Comparison of ENCODE assay signal across 8 mouse cellular contexts in genomic region chr16:90629121-90629930, GRCm38 (mm10).
A peak's percentile ranks its signal among the peaks of the same experiment; 100 is the strongest.
DNase-seq lines count a peak whose midpoint lies in the region; ATAC-seq and TF ChIP-seq lines count a peak whose summit lies in the region.

No protein-coding gene starts in this region.

- no peak for TF ChIP-seq CTCF in brain, embryonic 14.5 days (IDR thresholded peaks at IDR 0.05; ENCODE audit: borderline replicate concordance, extremely low read depth, insufficient read depth, insufficient read length)
- TF ChIP-seq CTCF in midbrain, postnatal 0 days (IDR thresholded peaks at IDR 0.05) = no peak

- DNase-seq in brain, embryonic 14.5 days (ENCODE audit: low read depth) = peak; percentile 60
- DNase-seq in embryonic facial prominence, embryonic 11.5 days (ENCODE audit: low spot score) = peak; percentile 87
- DNase-seq in midbrain, postnatal 0 days (ENCODE audit: low spot score) = peak; percentile 28
- no peak for DNase-seq in thymus, postnatal 10 days (ENCODE audit: low spot score in 2 of 2)
- DNase-seq in T-cell, adult 2 months (ENCODE audit: low spot score) = no peak
- no peak for DNase-seq in layer of hippocampus, postnatal 14 days (ENCODE audit: low spot score in 2 of 2)

- ATAC-seq in embryonic facial prominence, embryonic 11.5 days (replicated peaks; ENCODE audit: insufficient number of reproducible peaks, low FRiP score, low TSS enrichment, low read depth) = peak; percentile 88
- peak; percentile 60 for ATAC-seq in heart, embryonic 11.5 days (replicated peaks; ENCODE audit: insufficient number of reproducible peaks, low FRiP score, low TSS enrichment)
- ATAC-seq in kidney, embryonic 15.5 days (replicated peaks; ENCODE audit: low FRiP score) = peak; percentile 80
- ATAC-seq in midbrain, postnatal 0 days (ENCODE audit: low FRiP score) = 0 out of 2 replicates have a peak, but pooled peaks have one; percentile 38

- H3K27ac ChIP-seq in embryonic facial prominence, embryonic 11.5 days (replicated peaks; ENCODE audit: low read depth, low read length) = peak overlapping the region; percentile 94
- H3K27ac ChIP-seq in heart, embryonic 11.5 days (ENCODE audit: low read depth, low read length) = peak overlapping the region; percentile 93
- H3K27ac ChIP-seq in kidney, embryonic 15.5 days = peak overlapping the region; percentile 92
- H3K27ac ChIP-seq in midbrain, postnatal 0 days (ENCODE audit: low read depth, low read length) = peak overlapping the region; percentile 32; the same call in 1 of the 2 replicates

- peak overlapping the region; percentile 19; the same call in 1 of the 2 replicates for H3K4me2 ChIP-seq in embryonic facial prominence, embryonic 11.5 days (ENCODE audit: low read depth, low read length)
- peak overlapping the region; percentile 49 for H3K4me2 ChIP-seq in heart, embryonic 11.5 days
- peak overlapping the region; percentile 32 for H3K4me2 ChIP-seq in kidney, embryonic 15.5 days
- 0 out of 2 replicates have a peak overlapping the region, but pooled peaks have one; percentile 2 for H3K4me2 ChIP-seq in midbrain, postnatal 0 days (ENCODE audit: low read depth, low read length, poor library complexity, severe bottlenecking)

- no peaks in the 10 kb centered on the region for H3K27me3 ChIP-seq in embryonic facial prominence, embryonic 11.5 days (ENCODE audit: control insufficient read depth, insufficient read depth, low read length)
- no peaks in the 10 kb centered on the region for H3K27me3 ChIP-seq in heart, embryonic 11.5 days (ENCODE audit: control insufficient read depth, insufficient read depth, low read length)
- no peaks in the 10 kb centered on the region for H3K27me3 ChIP-seq in kidney, embryonic 15.5 days
- no peaks in the 10 kb centered on the region for H3K27me3 ChIP-seq in midbrain, postnatal 0 days (ENCODE audit: insufficient read depth, low read length)

- WGBS in embryonic facial prominence, embryonic 11.5 days = 15% methylated on average over 19 of the region's 19 CpGs
- whole genome bisulfite sequencing in heart, embryonic 11.5 days (ENCODE audit: insufficient replicate concordance) = 24% methylated on average over 19 of the region's 19 CpGs
- WGBS in kidney, embryonic 15.5 days = 29% methylated on average over 19 of the region's 19 CpGs
- WGBS in midbrain, postnatal 0 days = 38% methylated on average over 19 of the region's 19 CpGs

- H3K4me3 ChIP-seq in embryonic facial prominence, embryonic 11.5 days (ENCODE audit: low read depth, low read length) = no peak overlapping the region
- no peak overlapping the region for H3K4me3 ChIP-seq in heart, embryonic 11.5 days (ENCODE audit: low read depth, low read length)
- H3K4me3 ChIP-seq in kidney, embryonic 15.5 days (replicated peaks) = no peak overlapping the region
- H3K4me3 ChIP-seq in midbrain, postnatal 0 days (ENCODE audit: low read depth, low read length) = no peak overlapping the region

- no peak for TF ChIP-seq POLR2A in brain, embryonic 14.5 days (IDR thresholded peaks at IDR 0.05; ENCODE audit: borderline replicate concordance, extremely low read depth, insufficient read depth, insufficient read length, poor library complexity, severe bottlenecking)

- H3K4me1 ChIP-seq in embryonic facial prominence, embryonic 11.5 days (ENCODE audit: control insufficient read depth, insufficient read depth, low read length) = peaks cover 6% of the 10 kb centered on the region
- H3K4me1 ChIP-seq in heart, embryonic 11.5 days (ENCODE audit: control insufficient read depth, insufficient read depth, low read length) = peaks cover 32% of the 10 kb centered on the region
- H3K4me1 ChIP-seq in kidney, embryonic 15.5 days = peaks cover 45% of the 10 kb centered on the region
- no peaks in the 10 kb centered on the region for H3K4me1 ChIP-seq in midbrain, postnatal 0 days (ENCODE audit: insufficient read depth, low read length)

- no peaks in the 10 kb centered on the region for H3K9me3 ChIP-seq in embryonic facial prominence, embryonic 11.5 days (replicated peaks; ENCODE audit: control insufficient read depth, low read length)
- H3K9me3 ChIP-seq in heart, embryonic 11.5 days (replicated peaks; ENCODE audit: control insufficient read depth, low read length) = no peaks in the 10 kb centered on the region
- H3K9me3 ChIP-seq in kidney, embryonic 15.5 days (replicated peaks) = no peaks in the 10 kb centered on the region
- no peaks in the 10 kb centered on the region for H3K9me3 ChIP-seq in midbrain, postnatal 0 days (ENCODE audit: low read length)

- no peaks in the 10 kb centered on the region for H3K36me3 ChIP-seq in embryonic facial prominence, embryonic 11.5 days (replicated peaks; ENCODE audit: control insufficient read depth, insufficient read depth, low read depth, low read length)
- H3K36me3 ChIP-seq in heart, embryonic 11.5 days (ENCODE audit: control insufficient read depth, insufficient read depth, low read length) = no peaks in the 10 kb centered on the region
- H3K36me3 ChIP-seq in kidney, embryonic 15.5 days = no peaks in the 10 kb centered on the region
- H3K36me3 ChIP-seq in midbrain, postnatal 0 days (ENCODE audit: insufficient read depth, low read length) = no peaks in the 10 kb centered on the region

- peak overlapping the region; percentile 40 for H3K9ac ChIP-seq in embryonic facial prominence, embryonic 11.5 days (replicated peaks; ENCODE audit: low read length)
- peak overlapping the region; percentile 39; the same call in 1 of the 2 replicates for H3K9ac ChIP-seq in heart, embryonic 11.5 days (ENCODE audit: low read depth, low read length)
- H3K9ac ChIP-seq in kidney, embryonic 15.5 days = no peak overlapping the region
- no peak overlapping the region for H3K9ac ChIP-seq in midbrain, postnatal 0 days (replicated peaks; ENCODE audit: low read length, poor library complexity, severe bottlenecking)

Comparison
In these comparisons a context has a peak if more than half of its experiments do, and no peak if none do; other contexts are left out.
1. DNase-seq: peak in brain, embryonic 14.5 days (single experiment), embryonic facial prominence, embryonic 11.5 days (single experiment) and midbrain, postnatal 0 days (single experiment); none in thymus, postnatal 10 days (0 of 2), T-cell, adult 2 months (single experiment) and layer of hippocampus, postnatal 14 days (0 of 2).
2. ATAC-seq: peak in every context shown above with its lines; median percentile 88 in embryonic facial prominence, embryonic 11.5 days; 80 in kidney, embryonic 15.5 days; 60 in heart, embryonic 11.5 days; 38 in midbrain, postnatal 0 days.
3. H3K27ac ChIP-seq: peak in every context shown above with its lines; median percentile 94 in embryonic facial prominence, embryonic 11.5 days; 93 in heart, embryonic 11.5 days; 92 in kidney, embryonic 15.5 days; 32 in midbrain, postnatal 0 days.
4. H3K9ac ChIP-seq: peak in embryonic facial prominence, embryonic 11.5 days (single experiment) and heart, embryonic 11.5 days (single experiment); none in kidney, embryonic 15.5 days (single experiment) and midbrain, postnatal 0 days (single experiment).
5. Peak in every context shown above with its lines, with median percentiles within 50 percentile points of each other: H3K4me2 ChIP-seq.